Mouse (Mus musculus): ENCODE measurements around the gene Ddb1.
"Not testable (repeated sequence)": the region's sequence is repeated elsewhere in the genome, so short reads cannot be mapped to it uniquely, and the experiment has no call there.

The Ddb1 gene

GRCm38 (mm10) chr19:10605293-10605900 lies at the start of gene Ddb1, which contains the start of gene Tkfc:
Gene Ddb1, plus strand, starts transcription at chr19:10605327.
Gene Tkfc, minus strand, starts transcription at chr19:10605654.
- peak; percentile 96 for DNase-seq (ENCODE audit: low spot score)

DNA sequence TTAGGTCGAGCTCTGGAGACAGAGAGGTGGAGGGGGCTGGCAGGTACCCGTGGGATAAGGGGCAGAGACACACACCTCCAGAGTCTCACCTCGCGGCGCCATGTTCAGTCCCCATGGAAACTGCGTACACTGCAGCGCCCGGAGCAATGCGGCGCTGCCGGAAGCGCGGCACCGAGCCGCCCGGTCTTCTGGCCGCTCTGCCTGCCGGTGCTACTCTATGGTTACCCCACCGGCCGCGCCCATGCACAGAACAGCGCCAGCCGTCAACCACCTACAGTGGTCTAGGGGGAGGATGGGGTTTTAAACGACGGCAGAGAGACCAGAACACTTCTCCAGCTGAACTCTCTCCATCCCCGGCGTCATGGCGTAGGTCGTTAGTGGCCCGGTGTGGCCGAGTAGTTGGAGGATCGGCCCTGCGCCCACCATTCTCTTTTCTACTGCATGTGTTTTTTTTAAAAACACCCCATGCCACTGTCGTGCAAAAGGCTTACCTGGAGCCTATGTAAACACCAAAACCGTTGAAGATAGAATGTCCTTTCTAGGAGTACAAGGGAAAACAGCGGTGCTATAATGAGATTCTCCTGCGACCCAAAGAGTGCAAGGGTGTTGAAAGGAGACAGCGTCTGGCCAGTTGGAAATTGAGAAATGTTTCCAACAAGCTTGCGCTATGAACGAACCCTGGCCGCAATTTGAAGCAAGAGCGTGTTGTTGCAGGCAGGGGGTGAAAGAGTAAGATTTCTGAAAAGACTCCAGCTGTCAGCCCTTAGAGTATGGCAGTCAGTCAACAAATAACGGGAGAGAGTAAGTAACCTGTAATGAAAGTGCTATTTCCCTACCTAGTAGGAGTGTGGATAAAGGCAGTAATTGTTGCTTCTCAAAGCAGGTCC lies 49.3 kb upstream of the Ddb1 start, which contains the start of gene Tmem216:
Tmem216 (minus strand) TSS at position 615 of the 887 bp plus-strand sequence.
- DNase-seq (ENCODE audit: low spot score): peak; percentile 61

- no peak for DNase-seq (ENCODE audit: low spot score)
These were observed 48.1 kb upstream of the Ddb1 start for GRCm38 (mm10) chr19:10557001-10557400.

GRCm38 (mm10) chr19:10557430-10557829 lies 47.7 kb upstream of the Ddb1 start:
- no peak for DNase-seq (ENCODE audit: low spot score)

DNA sequence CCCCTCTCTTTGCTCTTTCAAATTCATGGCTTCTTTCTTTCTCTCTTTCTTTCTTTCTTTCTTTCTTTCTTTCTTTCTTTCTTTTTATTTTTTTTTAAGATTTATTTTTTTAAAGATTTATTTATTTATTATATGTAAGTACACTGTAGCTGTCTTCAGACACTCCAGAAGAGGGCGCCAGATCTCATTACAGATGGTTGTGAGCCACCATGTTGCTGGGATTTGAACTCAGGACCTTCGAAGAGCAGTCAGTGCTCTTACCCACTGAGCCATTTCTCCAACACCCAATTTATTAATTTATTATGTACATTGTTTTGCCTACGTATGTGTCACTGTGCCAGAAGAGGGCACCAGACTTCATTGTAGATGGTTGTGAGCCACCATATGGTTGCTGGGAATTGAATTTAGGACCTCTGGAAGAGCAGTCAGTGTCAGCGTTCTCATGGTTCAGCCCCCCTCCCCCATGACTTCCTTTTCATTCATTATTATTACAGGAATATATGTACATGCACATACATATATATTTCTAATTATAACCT lies 47.2 kb upstream of the Ddb1 start:
- not testable (repeated sequence) for DNase-seq (ENCODE audit: low spot score)

GRCm38 (mm10) chr19:10560108-10560507 lies 45.0 kb upstream of the Ddb1 start:
- DNase-seq (ENCODE audit: low spot score): no peak

DNA sequence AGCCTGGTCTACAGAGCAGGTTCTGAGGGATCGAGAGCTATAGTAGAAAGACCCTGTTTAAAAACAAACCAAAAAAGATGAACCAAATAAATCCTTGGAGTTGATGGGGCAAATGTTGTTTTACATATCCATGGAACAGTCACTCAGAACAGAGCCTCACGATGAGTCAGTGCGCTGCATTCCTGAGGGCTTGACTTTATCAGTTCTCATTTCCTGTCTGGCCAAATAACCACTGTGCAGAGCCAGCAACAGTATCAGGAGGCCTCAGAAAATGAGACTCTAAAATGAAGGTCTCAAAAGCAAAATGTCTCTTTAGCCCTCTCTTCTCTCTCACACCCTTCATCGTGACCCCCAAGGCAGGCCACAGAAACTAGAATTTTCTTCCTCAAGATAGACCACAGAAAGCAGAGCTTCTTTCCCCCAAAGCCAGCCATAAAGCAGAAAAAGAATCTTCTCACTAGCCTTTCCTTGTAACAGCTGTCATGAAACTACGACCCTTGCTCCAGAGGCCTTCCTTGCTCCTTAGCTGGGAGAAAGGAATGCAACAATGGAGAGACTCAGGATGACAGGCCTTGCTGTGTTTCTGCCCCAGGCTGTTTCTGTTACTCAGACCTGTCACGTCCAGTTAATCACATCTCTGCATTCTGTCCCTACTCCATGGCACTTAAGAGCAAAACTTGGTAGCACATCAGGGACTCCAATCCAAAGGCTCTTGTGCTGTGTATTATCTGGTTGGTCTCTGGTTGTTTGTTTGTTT lies 43.4 kb upstream of the Ddb1 start:
- no peak for DNase-seq (ENCODE audit: low spot score)

- no peak for DNase-seq (ENCODE audit: low spot score)
These were observed 42.8 kb upstream of the Ddb1 start for GRCm38 (mm10) chr19:10562351-10562750.

DNA sequence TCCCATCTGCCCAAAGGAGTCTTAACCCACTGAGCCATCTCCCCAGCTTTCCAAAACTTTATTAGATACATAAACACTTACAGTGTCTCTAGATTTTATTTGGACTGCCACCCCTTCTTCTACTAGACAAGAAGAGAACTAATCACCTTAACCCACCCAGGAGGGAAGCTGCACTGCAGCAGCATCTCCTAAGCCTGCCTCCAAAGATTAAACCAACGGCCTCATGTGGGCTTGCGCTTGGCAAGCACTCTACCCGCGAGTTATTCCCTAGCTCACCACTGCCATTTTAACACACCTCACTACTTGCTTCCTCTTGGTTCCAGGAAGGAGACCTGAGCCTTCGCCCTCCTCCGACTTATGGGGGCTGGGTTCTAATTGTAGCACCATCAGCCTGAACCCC lies 40.8 kb upstream of the Ddb1 start:
- DNase-seq (ENCODE audit: low spot score): no peak

DNA sequence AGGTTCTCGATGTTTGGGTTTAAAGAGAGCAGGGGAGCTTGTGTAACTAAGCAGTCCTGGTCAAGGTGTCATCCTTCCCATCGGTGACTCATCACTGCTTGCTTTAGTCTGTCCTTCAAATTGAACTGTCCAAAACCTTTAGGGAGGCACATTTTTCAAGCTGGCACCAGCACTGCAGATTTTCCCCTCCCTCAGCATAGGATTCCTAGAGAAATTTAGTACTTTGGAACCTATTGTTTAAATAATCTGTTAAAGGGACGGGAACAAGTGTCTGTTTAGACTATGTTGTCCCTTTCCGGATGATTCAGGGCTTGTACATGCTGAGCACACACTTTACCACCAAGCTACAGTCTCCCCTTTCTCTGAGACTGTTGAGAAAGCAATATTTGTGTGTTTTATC lies 39.9 kb upstream of the Ddb1 start:
- no peak for DNase-seq (ENCODE audit: low spot score)

DNA sequence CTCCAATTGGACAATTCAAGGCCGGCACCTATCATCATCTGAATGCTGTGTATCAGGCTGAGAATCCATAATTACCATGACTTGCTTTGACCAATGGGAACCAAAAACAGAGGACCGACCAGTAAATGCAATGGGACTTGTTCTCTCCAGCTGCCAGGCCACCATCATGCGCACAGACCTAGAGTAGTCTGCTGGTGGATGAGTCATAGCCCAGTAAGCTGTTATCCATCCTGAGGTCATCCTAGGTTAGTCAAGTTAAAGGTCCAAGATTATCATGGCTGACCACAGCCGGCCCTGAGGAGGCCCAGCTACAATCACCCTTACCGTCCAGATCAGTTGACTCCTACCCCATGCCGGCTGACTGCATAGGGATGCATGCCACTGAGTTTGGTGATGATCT lies 35.5 kb upstream of the Ddb1 start:
- no peak for DNase-seq (ENCODE audit: low spot score)

DNA sequence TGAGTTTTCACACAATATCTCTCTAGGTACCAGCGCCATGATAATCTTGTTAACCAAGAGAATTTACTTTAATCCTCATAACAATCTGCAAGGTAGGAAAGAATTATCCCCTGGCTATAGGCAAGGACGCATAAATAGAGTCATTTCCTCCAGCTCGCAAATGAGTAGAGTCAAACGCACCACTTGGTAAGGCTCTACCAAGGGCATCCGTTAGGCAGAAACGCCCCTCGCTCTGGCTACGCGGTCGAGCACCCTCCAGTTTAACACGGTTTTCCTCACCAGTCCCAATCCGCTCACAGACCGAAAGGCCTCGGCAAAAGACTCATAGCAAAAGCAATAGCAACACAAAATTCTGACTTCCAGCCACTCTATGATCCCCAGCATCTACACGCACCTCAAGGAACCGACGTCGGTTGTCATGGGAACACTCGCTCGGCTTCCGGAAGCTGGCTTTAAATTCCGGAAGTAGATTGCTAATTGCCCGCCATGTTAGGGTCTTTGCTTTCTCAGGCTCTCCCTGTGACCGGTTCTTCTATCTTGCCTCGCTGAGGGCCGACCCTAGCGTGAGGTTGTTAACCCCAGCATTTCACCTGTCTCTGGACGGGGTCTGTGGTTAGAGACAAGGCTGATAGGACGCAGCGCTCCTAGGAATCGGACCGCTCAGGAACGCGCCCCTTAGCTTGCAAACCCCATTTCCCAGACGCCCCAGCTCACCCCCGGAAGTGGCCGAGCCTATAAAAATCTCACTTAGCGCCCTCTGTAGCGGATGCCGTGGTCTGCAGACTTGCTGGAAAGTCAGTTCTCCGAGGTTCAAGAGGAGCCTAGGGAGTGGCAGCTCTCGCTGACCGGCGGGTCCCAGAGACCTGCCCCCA lies 28.2 kb upstream of the Ddb1 start, which contains the start of the genes Cyb561a3 and Tmem138:
Cyb561a3 (plus strand) TSS at position 483 of the 872 bp plus-strand sequence.
Tmem138 (minus strand) TSS at position 673 of the 872 bp plus-strand sequence.
- DNase-seq (ENCODE audit: low spot score): peak; percentile 75

DNA sequence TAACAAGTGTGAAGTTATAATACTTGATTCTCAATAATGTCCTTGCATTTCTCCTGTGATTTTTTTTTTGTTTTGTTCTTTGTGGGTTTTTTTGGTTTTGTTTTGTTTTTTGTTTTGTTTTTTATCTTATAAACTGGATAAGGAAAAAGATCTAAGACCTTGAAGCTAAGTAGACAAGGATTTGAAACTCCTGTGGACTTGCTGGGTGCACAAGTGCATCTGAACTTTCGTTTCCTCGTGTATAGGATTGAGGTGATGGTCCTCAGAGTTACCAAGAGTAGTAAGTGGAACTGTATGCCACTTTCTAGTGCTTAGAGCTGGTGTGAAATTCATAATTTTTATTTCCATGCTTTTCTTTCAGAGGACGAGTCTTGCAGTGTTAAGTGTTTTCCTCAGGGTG lies 25.0 kb upstream of the Ddb1 start:
- DNase-seq (ENCODE audit: low spot score): no peak

- DNase-seq (ENCODE audit: low spot score): no peak
These were observed 24.4 kb upstream of the Ddb1 start for GRCm38 (mm10) chr19:10580761-10581160.

DNA sequence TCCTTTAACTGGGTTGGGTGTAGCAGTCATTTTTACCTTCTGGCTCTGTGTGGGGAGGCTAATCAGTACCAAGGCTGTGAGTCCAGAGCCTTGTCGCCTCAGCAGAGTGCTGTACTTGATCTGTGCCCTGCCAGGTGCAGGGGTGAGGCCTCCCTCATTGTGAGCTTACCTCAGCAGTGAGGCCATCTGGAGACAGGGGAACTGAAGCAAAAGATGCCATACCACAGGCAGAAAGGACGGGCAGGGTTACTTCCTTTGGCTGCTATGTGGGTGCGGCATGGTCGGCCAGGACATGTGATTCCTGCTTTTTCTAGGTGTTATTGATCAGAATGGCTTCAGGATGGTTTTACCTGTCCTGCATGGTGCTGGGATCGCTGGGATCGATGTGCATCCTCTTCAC lies 23.1 kb upstream of the Ddb1 start:
- no peak for DNase-seq (ENCODE audit: low spot score)

- no peak for DNase-seq (ENCODE audit: low spot score)
These were observed 21.5 kb upstream of the Ddb1 start for GRCm38 (mm10) chr19:10583550-10584146.

DNA sequence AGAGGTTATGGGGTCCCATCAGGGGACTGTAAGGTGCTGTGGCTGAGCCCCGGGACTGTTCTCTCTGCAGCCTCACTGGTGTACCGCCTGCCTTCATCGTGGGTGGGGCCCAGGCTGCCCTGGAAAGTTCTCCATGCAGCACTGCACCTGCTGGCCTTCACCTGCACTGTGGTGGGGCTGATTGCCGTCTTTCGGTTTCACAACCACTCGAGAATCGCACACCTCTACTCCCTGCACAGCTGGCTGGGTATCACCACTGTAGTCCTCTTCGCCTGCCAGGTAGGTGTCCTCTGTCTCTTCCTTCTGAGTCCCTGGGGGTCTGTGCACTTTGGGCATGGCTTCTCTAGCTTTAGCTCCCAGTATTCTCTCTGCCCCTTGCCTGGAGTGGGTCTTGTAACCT lies 20.0 kb upstream of the Ddb1 start:
- DNase-seq (ENCODE audit: low spot score): no peak

DNA sequence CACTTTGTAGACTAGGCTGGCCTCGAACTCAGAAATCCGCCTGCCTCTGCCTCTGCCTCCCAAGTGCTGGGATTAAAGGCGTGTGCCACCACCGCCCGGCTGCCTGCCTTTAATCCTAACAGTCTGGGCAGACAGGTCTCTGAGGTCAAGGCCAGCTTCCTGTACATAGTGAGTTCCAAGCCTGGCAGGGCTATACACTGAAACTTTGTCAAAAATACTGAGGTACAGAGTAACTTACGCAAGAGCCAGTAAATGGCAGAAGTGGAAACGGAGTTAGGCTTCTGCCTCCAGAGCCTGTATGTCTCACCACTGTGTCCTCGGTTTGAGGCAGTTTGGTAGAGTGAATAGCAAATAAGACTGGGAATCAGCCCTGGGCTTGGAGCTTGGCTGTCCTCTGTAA lies 17.9 kb upstream of the Ddb1 start:
- no peak for DNase-seq (ENCODE audit: low spot score)

DNA sequence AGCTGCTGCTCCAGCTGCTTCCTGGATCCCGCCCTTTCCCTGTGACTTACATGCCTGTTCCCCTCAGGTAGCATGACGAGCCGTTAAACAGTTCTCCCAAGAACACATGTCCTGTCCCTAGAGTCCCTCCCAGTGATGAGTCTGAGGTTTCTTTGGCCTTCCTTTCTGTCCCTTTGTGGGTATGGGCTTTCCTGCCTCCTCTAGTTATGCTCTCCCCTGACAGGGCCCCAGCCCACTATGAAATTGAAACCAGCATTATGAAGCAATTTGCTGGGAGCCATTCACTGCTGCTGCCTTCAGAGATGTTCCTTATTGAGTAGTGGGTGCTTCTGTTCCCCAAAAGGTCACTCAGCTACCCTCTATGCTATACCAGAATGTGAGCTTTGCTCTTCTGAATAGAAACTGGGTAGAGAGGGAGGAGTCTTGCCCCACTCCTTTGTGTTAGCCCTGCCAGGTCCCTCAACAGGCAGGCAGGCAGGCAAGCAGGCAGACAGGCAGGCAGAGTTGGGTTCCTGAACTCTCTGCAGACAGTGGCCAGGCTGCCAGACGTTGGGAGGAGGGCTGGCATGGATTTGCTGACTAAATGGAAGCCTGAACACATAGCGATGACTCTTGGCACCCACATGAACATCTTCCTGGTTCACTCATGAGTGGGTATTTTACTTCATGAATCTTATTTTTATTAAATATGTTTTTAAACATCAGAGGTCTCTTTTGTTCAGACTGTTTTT lies 15.8 kb upstream of the Ddb1 start:
- DNase-seq (ENCODE audit: low spot score): no peak

DNA sequence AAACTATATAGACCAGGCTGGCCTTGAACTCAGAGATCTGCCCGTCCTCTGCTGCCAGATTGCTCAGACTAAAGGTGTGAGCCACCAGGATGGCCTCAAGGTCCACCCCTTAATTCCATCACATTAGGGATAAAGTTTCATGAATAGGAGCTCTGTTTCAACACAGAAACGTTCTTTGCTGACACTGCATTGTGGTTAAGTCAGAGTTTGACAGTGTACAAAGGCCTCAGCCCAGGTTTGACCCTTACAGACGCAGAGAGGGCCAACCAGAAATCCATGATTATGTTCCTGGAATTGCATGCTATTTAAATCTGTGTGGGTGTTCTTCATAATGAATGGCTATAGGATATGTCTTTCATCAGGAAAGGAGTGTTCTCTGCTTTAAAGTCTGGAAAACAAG lies 14.8 kb upstream of the Ddb1 start:
- DNase-seq (ENCODE audit: low spot score): no peak

All from ovary, postnatal 10 days (tissue).